Mouse (Mus musculus) left cerebral cortex, postnatal 25 days (tissue): ENCODE data around the gene Rgs3. TPM values are rescaled to one million over a fixed set of nuclear protein-coding genes. Genes with fewer than 3 reads are reported as not detected.

Experiments
- total RNA-seq, 2 experiments: library from RNA; stranded (reverse); gene quantifications; 2 replicates each; pipeline ENCODE4 v1.2.3; 2021

Rgs3 gene
- total RNA-seq, 2 experiments from 2014 or later, result 24.1 to 27.4 TPM

Other genes starting within 250 kb of the Rgs3 start
- 10 to 100 TPM; 33.1 to 35.9 TPM for gene Fkbp15, start 199.3 kb upstream of the Rgs3 start, total RNA-seq
- gene Slc31a1, start 199.1 kb upstream of the Rgs3 start, total RNA-seq, result 10 to 100 TPM; 17.7 to 19.2 TPM
- gene Cdc26, start 151.2 kb upstream of the Rgs3 start, total RNA-seq, result 10 to 100 TPM; 43.8 to 45.0 TPM
- gene Prpf4, start 151.1 kb upstream of the Rgs3 start, total RNA-seq, result 10 to 100 TPM; 11.2 to 12.5 TPM
- gene Rnf183, start 124.6 kb upstream of the Rgs3 start, total RNA-seq, result not detected
- 1 to 10 TPM; 7.6 TPM for gene Wdr31, start 89.0 kb upstream of the Rgs3 start, total RNA-seq
- gene Bspry, start 79.8 kb upstream of the Rgs3 start, total RNA-seq, result under 1 TPM; 0.34 to 0.53 TPM
- gene Hdhd3, start 56.4 kb upstream of the Rgs3 start, total RNA-seq, result 10 to 100 TPM in 1 of 2 experiments, 1 to 10 TPM in 1; 7.5 to 10.9 TPM
- 10 to 100 TPM; 25.4 to 30.8 TPM for gene Alad, start 39.9 kb upstream of the Rgs3 start, total RNA-seq
- gene Pole3, start 34.8 kb upstream of the Rgs3 start, total RNA-seq, result 10 to 100 TPM; 19.9 to 20.2 TPM
- gene 4933430I17Rik, start 34.5 kb upstream of the Rgs3 start, total RNA-seq, result under 1 TPM; 0.37 to 0.53 TPM